Mouse (Mus musculus) ES-E14 (cell line): ENCODE results near the gene Wee1. TPM values are rescaled to one million over a fixed set of nuclear protein-coding genes. Genes with fewer than 3 reads are reported as not detected.
"Not testable (repeated sequence)": the region's sequence is repeated elsewhere in the genome, so short reads cannot be mapped to it uniquely, and the experiment has no call there.

Source experiments
- DNase-seq: peaks from one replicate; pipeline ENCODE4 v3.0.0-alpha.2; 2013; ENCODE audit warnings: low read depth, low spot score
- H3K27ac ChIP-seq: 2 replicates; pipeline ENCODE4 v1.5.1; 2012; ENCODE audit warnings: low read depth, mild to moderate bottlenecking, low read length, moderate library complexity, mixed read lengths; ENCODE audit not compliant: poor library complexity, insufficient read depth, severe bottlenecking
- H3K36me3 ChIP-seq: 2 replicates; pipeline ENCODE4 v1.6.1; 2012; ENCODE audit warnings: mild to moderate bottlenecking, low read length, moderate library complexity, mixed read lengths; ENCODE audit not compliant: control insufficient read depth, poor library complexity, insufficient read depth, severe bottlenecking
- H3K4me1 ChIP-seq, 2 experiments: fragments of 150-350 bp in 1 of 2; sonication (generic) in 1 of 2; 2 replicates each; pipeline ENCODE4 v1.6.1; 2012; ENCODE audit warnings: low read length in 2 of 2, mild to moderate bottlenecking in 1 of 2, mixed read lengths in 1 of 2; ENCODE audit not compliant: control insufficient read depth in 2 of 2, insufficient read depth in 2 of 2, poor library complexity in 1 of 2
- H3K4me3 ChIP-seq, 2 experiments: fragments of 150-350 bp in 1 of 2; sonication (generic) in 1 of 2; 2 replicates each; pipeline ENCODE4 v1.5.1; 2012; ENCODE audit warnings: low read length in 2 of 2, low read depth in 1 of 2, mild to moderate bottlenecking in 1 of 2, mixed read lengths in 1 of 2; ENCODE audit not compliant: insufficient read depth in 1 of 2, poor library complexity in 1 of 2, severe bottlenecking in 1 of 2
- H3K9ac ChIP-seq: 2 replicates; pipeline ENCODE4 v1.6.1; 2012; ENCODE audit warnings: low read depth, mild to moderate bottlenecking, low read length, mixed read lengths; ENCODE audit not compliant: poor library complexity, insufficient read depth, severe bottlenecking
- H3K9me3 ChIP-seq: fragments of 150-350 bp; sonication (generic); 2 replicates; pipeline ENCODE4 v1.6.1; 2012; ENCODE audit warnings: low read depth, mild to moderate bottlenecking, low read length; ENCODE audit not compliant: control insufficient read depth, insufficient read depth
- CHD2 ChIP-seq: IDR thresholded peaks from 2 replicates; pipeline ENCODE4 v1.6.1; 2014; ENCODE audit warnings: mild to moderate bottlenecking, low read depth, low read length, inconsistent platforms
- HCFC1 ChIP-seq: IDR thresholded peaks from 2 replicates; pipeline ENCODE4 v1.6.1; 2012; ENCODE audit warnings: low read length, inconsistent platforms, borderline replicate concordance; ENCODE audit not compliant: insufficient read depth
- MAFK ChIP-seq: IDR thresholded peaks from 2 replicates; pipeline ENCODE4 v1.6.1; 2014; ENCODE audit warnings: mild to moderate bottlenecking, low read depth, low read length, inconsistent platforms; ENCODE audit not compliant: insufficient read depth
- ZC3H11A ChIP-seq: IDR thresholded peaks from 2 replicates; pipeline ENCODE4 v1.6.1; 2012; ENCODE audit warnings: low read depth, mild to moderate bottlenecking, inconsistent platforms, low read length, borderline replicate concordance
- ZNF384 ChIP-seq: IDR thresholded peaks from 2 replicates; pipeline ENCODE4 v1.6.1; 2012; ENCODE audit warnings: low read depth, low read length, inconsistent platforms
- in situ Hi-C, 2 experiments: fragments of 600-800 bp; cut with MboI; formaldehyde crosslinking; loops; one replicate each; pipeline ENCODE4 v1.15.1; 2025; ENCODE audit warnings: low sequenced_read_pairs in 2 of 2, inconsistent platforms in 1 of 2; ENCODE audit not compliant: unreplicated experiment in 2 of 2
- total RNA-seq: library from RNA; depleted of rRNA; stranded (reverse); fragments of 300-350 nt; gene quantifications from 2 replicates; pipeline ENCODE4 v1.2.3, GENCODE M21; 2012

Gene Wee1
- total RNA-seq, 1 experiment: 16.5 TPM

DNA sequence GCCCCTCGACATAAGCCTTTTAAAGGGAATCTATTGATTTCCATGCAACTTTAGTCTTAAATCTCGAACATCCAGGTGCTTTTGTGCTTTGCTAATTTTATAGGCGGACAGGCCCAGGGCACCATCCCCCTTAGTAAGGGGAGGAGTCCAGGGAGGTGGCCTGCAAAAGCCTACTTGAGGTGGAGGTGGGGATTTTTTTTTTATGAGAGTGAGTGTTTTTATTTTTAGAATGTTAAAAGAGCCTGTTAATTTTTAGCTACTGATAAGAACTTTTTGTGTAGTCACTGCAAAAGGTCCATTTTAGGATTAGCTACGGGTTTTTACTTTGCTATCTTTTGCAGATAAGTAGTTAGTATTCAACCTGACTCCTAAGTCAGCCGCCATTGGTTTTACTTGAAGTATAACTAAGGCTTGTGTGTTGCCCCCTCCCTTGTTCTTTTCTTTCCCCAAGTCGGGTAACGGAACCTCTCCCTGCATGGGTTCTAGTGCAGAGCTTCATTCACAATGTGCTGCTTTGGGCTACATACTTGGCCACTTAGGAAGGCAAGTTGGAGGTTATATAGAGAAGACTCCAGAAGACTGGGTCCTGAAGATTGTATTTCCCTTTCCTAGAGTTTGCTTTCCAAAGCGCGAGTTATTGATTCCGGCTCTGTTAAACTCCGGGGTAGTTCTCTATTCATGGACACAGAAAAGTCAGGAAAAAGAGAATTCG is 2.2 kb downstream of the Wee1 start:
- peaks cover 0 to 2% of the 10 kb centered on the region in 2 experiments; a peak in 2 of 4 replicates for H3K4me1 ChIP-seq
- peak overlapping the region; percentile 63 for H3K9ac ChIP-seq
- H3K9me3 ChIP-seq: no peaks in the 10 kb centered on the region
- in situ Hi-C loops: no loop called here
- TF ChIP-seq CHD2 (no peak), ZNF384 (no peak), MAFK (no peak), HCFC1 (no peak), ZC3H11A (no peak)
- DNase-seq: no peak
- peak overlapping the region; percentile 90 to 100 for H3K4me3 ChIP-seq
- no peak overlapping the region for H3K27ac ChIP-seq
- H3K36me3 ChIP-seq: peaks cover 12% of the 10 kb centered on the region

DNA sequence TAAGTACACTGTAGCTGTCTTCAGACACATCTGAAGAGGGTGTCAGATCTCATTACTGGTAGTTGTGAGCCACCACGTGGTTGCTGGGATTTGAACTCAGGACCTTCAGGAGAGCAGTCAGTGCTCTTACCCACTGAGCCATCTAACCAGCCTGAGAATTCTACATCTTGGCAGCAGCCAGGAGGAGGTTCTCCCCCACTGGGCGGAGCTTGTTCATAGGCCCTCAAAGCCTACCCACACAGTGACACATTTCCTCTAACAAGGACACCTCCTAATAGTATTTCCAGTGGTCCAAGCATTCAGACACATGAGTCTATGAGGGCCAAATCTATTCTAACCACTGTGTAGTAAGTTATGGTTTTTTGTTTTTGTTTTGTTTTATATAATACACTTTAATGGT is 6.7 kb downstream of the Wee1 start:
- no peak overlapping the region for H3K9ac ChIP-seq
- no peaks in the 10 kb centered on the region for H3K9me3 ChIP-seq
- DNase-seq: no peak
- TF ChIP-seq ZC3H11A: no peak
- no peak for TF ChIP-seq HCFC1
- TF ChIP-seq CHD2: no peak
- TF ChIP-seq ZNF384: no peak
- no peak for TF ChIP-seq MAFK
- H3K27ac ChIP-seq: no peak overlapping the region
- H3K4me3 ChIP-seq: no peak overlapping the region
- no peaks in the 10 kb centered on the region; a peak in 1 of 4 replicates for H3K4me1 ChIP-seq
- H3K36me3 ChIP-seq: peaks cover 22% of the 10 kb centered on the region
- in situ Hi-C loops: no loop called here

DNA sequence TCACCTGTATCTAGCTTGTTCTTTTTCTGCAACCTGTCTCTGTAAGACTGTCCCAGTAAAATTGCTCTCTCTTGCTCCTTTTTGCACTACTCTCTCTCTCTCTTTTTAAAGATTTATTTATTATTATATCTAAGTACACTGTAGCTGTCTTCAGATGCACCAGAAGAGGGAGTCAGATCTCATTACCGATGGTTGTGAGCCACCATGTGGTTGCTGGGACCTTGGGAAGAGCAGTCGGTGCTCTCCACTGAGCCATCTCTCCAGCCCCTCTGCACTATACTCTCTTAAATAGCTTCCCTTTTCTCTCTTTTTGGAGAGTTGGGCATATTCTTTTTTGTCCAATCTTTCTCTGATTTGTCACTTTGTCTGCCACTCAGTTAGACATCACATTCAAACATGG is 10.4 kb downstream of the Wee1 start:
- H3K36me3 ChIP-seq: peaks cover 27% of the 10 kb centered on the region

DNA sequence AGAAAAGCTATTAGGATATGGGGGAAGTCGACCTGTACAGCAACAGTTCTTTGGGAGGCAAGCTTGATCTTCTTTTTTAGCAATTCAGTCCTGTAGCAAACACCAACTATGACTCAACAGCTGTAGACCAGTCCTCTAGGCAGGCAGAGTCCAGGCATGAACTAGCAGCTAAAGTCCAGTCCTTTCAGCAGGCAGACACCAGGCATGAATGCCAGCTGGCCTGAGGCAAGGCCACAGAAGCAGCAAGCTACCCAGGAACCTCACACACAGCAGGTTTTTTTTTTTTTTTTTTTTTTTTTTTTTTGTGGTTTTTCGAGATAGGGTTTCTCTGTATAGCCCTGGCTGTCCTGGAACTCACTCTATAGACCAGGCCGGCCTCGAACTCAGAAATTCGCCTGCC is 12.1 kb downstream of the Wee1 start:
- Histone ChIP-seq H3K4me1 (no peaks in the 10 kb centered on the region), H3K4me3 (no peak overlapping the region), H3K27ac (no peak overlapping the region), H3K36me3 (peaks cover 29% of the 10 kb centered on the region), H3K9me3 (no peaks in the 10 kb centered on the region), H3K9ac (no peak overlapping the region)
- no peak for DNase-seq
- TF ChIP-seq CHD2 (no peak), ZC3H11A (no peak), ZNF384 (no peak), MAFK (no peak), HCFC1 (no peak)
- in situ Hi-C loops: no loop called here

More for the DNA sequence above, 10.4 kb downstream of the Wee1 start:
- H3K9me3 ChIP-seq, DNase-seq, in situ Hi-C loops, H3K4me3 ChIP-seq, H3K4me1 ChIP-seq, H3K9ac ChIP-seq, H3K27ac ChIP-seq: not testable (repeated sequence)

DNA sequence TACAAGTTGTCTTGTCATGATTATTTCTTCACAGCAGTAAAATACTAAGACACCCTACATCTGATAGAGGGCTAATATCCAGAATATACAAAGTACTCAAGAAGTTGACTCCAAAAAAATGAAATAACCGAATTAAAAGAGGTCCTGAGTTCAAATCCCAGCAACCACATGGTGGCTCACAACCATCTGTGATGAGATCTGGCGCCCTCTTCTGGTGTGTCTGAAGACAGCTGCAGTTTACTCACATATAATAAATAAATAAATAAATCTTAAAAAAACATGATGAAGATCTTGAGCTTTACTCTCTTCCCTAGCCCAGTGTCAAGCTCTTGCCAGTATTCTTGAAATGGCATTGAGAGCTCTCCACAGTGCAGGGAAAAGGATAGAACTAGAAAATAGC is 16.7 kb downstream of the Wee1 start:
- DNase-seq: no peak
- in situ Hi-C loops: no loop called here
- H3K36me3 ChIP-seq: peaks cover 46% of the 10 kb centered on the region

More for the DNA sequence above, 16.7 kb downstream of the Wee1 start:
- Histone ChIP-seq H3K4me1 (no peaks in the 10 kb centered on the region), H3K27ac (no peak overlapping the region), H3K4me3 (no peak overlapping the region), H3K9me3 (no peaks in the 10 kb centered on the region), H3K9ac (no peak overlapping the region)
- TF ChIP-seq CHD2: no peak
- TF ChIP-seq HCFC1: no peak
- no peak for TF ChIP-seq MAFK
